Mouse (Mus musculus) bone marrow, adult 2 months (tissue): Measurements from ENCODE around the gene Lect2.

Experiments used
- CTCF ChIP-seq: fragments of 200-500 bp; IDR thresholded peaks from 2 replicates; pipeline ENCODE4 v1.5.1; 2011; ENCODE audit warnings: low read length, control low read depth; ENCODE audit not compliant: control insufficient read depth, insufficient read depth
- POLR2A ChIP-seq: fragments of 200-500 bp; IDR thresholded peaks from 2 replicates; pipeline ENCODE4 v1.6.1; 2011; ENCODE audit warnings: low read depth, mild to moderate bottlenecking, control low read depth, low read length, borderline replicate concordance; ENCODE audit not compliant: control insufficient read depth

DNA sequence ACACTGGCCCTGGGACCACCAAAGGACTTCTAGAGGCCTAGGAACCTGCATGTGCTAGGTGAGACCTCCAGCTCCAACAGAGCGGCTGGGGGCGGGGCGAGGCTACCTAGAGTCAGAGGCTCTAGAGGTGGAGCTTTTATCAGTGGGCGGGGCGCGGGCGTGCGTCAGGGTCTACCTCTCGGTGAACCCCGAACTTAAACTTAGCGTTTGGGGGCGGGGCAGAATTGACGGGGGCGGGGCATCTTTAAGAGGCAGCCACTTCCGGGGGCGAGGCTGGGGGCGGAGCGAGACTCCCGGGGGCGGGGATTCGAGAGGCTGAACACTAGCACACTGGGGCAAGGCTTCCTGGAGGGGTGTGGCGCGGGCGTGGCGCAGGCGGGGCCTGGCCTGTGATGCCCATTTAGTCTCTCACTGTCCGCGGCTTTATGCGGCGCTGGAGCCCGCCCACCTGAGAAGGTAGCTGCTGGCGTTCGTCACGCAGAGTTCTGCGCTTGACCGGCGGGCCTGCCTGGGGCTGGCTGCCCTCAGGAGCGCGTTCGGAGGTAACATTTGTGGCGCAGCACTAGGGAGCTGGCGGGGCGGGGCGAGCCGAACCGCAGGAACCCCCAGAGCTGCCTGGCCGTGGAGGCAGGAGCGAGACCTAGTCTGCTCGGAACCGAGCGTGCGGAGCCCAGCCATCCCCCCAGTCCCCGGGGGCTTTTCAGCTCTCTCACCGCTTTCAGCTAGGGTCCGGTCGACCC is 26.1 kb downstream of the Lect2 start, which contains the start of gene Fbxl21:
- TF ChIP-seq POLR2A (peak; percentile 55; the same call in 1 of the 2 replicates), CTCF (no peak)
